Mouse (Mus musculus): ENCODE measurements around the gene Gm1604a. TPM values are rescaled to one million over a fixed set of nuclear protein-coding genes. Genes with fewer than 3 reads are reported as not detected.
"Not testable (repeated sequence)": the region's sequence is repeated elsewhere in the genome, so short reads cannot be mapped to it uniquely, and the experiment has no call there.

Gm1604a gene
- total and polyA plus RNA-seq, 2 experiments from 2014 or later = not detected

DNA sequence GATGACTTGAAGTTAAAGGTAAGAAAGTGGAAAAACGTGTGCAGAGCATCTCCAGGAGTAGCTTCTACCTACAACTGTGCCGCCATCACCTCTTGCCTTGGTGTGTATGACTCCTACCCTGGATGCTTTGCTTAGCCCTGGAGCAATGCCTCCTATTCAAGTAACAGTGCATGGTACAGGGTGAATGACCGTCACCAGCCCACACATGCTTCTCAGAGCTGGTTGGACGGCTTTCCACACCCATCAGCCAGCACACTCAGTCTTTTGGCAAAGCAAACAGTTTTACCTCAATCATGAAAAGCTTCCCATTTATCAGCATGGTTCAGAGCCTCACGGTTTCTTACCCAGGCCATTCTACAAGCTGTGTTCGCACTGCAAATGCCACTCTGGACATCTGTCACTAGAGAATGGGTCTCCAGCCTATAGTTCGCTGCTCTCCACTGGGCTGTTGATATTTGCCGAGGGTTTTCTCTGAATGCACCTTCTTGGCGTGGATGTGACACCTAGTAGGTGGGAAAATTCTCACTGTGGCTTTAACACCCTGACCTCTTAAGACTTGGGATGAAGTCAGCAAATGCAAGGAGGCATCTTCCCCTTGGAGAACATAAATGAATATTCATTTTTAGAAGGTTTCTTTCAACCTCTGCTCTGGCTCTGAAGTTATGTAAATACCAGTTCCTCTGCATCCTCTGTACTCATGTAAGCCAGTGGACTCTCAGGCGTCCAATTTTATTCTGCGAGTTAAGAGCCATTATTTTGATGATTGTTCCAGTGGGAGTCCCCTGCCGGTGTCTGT lies 23.4 kb upstream of the Gm1604a start:
- H3K4me2 ChIP-seq (ENCODE audit: low read depth, low read length); H3K4me1 ChIP-seq (ENCODE audit: control insufficient read depth, insufficient read depth); H3K4me3 ChIP-seq (ENCODE audit: low read depth, low read length); H3K27me3 ChIP-seq (ENCODE audit: control insufficient read depth, insufficient read depth, low read length); H3K27ac ChIP-seq (ENCODE audit: low read depth); H3K36me3 ChIP-seq (replicated peaks; ENCODE audit: control insufficient read depth, insufficient read depth, low read length); H3K9me3 ChIP-seq (replicated peaks; ENCODE audit: control insufficient read depth, low read length); DNase-seq (ENCODE audit: low spot score); ATAC-seq (ENCODE audit: insufficient read depth, low read depth); H3K9ac ChIP-seq (replicated peaks; ENCODE audit: low read depth, low read length): not testable (repeated sequence)
- whole genome bisulfite sequencing = 75% methylated on average over 9 of the region's 12 CpGs

DNA sequence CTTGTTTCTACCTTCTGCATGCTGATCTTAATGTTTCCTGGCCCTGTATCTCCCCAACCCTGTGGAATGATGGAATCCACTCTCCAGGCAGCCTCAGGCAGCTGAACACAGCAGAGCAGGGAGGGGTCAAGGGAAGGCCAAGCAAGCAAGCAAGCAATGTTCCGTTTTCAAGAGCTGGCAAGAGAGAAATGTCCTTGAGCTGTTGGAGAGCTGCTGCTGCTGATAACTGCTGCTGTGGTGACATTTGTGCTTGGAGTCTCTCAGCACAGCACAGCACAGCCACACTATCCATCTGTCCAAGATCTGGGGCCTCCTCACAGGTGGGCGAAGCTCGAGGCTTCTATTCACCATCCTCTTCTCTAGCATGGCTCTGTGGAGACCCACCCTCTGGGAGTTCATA lies 22.0 kb upstream of the Gm1604a start:
- ATAC-seq (ENCODE audit: insufficient read depth, low read depth) = peak; percentile 89
- not testable (repeated sequence) for H3K4me3 ChIP-seq (ENCODE audit: low read depth, low read length); H3K9me3 ChIP-seq (replicated peaks; ENCODE audit: control insufficient read depth, low read length); H3K9ac ChIP-seq (replicated peaks; ENCODE audit: low read depth, low read length); H3K36me3 ChIP-seq (replicated peaks; ENCODE audit: control insufficient read depth, insufficient read depth, low read length); H3K27me3 ChIP-seq (ENCODE audit: control insufficient read depth, insufficient read depth, low read length); H3K4me2 ChIP-seq (ENCODE audit: low read depth, low read length); DNase-seq (ENCODE audit: low spot score); H3K27ac ChIP-seq (ENCODE audit: low read depth); H3K4me1 ChIP-seq (ENCODE audit: control insufficient read depth, insufficient read depth)
- WGBS = no CpG with 5 or more reads among the region's 3 CpGs

DNA sequence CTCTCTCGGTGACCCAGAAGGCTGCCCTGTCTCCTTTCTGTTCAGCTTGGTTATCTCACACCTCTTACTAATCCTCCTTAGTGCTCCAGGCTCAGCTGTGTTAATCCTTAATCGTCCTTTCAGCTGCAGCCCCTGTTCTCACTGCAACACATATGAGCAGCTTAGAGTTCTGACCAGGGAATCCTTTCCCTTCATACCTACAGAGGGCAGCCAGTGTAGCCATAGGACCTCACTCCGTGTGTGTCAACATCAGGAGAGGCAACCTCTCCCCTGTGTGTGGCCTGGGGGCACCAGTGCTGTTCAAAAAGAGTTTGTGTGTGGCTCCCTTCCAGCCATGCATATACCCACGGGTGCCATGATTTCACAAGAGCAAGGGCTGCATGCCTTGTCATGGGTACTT lies 19.7 kb upstream of the Gm1604a start:
- H3K27me3 ChIP-seq (ENCODE audit: control insufficient read depth, insufficient read depth, low read length); DNase-seq (ENCODE audit: low spot score); H3K4me1 ChIP-seq (ENCODE audit: control insufficient read depth, insufficient read depth); H3K4me3 ChIP-seq (ENCODE audit: low read depth, low read length); H3K4me2 ChIP-seq (ENCODE audit: low read depth, low read length); H3K9ac ChIP-seq (replicated peaks; ENCODE audit: low read depth, low read length); H3K9me3 ChIP-seq (replicated peaks; ENCODE audit: control insufficient read depth, low read length); H3K36me3 ChIP-seq (replicated peaks; ENCODE audit: control insufficient read depth, insufficient read depth, low read length); ATAC-seq (ENCODE audit: insufficient read depth, low read depth); H3K27ac ChIP-seq (ENCODE audit: low read depth): not testable (repeated sequence)
- WGBS = 46% methylated on average over 3 of the region's 4 CpGs

DNA sequence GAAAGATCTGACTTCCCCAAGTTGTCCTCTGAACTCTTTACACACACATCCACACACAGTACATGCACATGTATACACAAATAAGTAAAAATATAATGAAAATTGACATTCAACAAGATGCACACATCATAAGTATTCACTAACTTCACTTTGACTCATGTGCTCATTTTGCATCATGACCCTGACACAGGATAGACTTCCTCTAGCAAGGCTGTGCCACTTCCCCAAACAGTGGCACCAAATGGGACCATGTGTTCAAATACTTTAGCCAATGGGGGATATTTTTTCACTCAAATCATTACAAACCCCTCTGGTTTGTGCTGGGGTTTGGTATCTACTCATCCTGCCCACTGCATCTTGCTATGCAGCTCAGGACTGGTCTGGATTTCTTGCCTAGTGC lies 16.5 kb upstream of the Gm1604a start:
- H3K36me3 ChIP-seq (replicated peaks; ENCODE audit: control insufficient read depth, insufficient read depth, low read length); ATAC-seq (ENCODE audit: insufficient read depth, low read depth); H3K9me3 ChIP-seq (replicated peaks; ENCODE audit: control insufficient read depth, low read length); DNase-seq (ENCODE audit: low spot score); H3K27ac ChIP-seq (ENCODE audit: low read depth); H3K27me3 ChIP-seq (ENCODE audit: control insufficient read depth, insufficient read depth, low read length); H3K9ac ChIP-seq (replicated peaks; ENCODE audit: low read depth, low read length); H3K4me1 ChIP-seq (ENCODE audit: control insufficient read depth, insufficient read depth); H3K4me3 ChIP-seq (ENCODE audit: low read depth, low read length); H3K4me2 ChIP-seq (ENCODE audit: low read depth, low read length): not testable (repeated sequence)

DNA sequence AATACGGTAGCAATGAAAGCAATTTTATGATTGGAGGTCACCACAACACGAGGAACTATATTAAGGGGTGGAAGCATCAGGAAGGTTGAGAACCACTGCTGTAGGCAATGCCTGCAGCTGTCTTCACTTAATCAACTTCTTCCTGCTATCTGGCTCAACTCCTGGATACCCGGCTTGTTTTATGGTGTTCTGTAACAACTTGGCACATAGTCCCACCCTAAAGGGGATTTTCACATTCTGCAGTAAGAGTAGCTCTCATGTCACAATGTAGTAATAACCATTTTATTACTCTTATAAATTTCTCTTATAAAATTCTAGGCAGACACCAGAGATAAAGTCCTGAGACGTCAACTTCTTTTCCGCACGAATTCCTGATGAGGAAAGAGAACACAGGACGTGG lies 15.9 kb upstream of the Gm1604a start:
- not testable (repeated sequence) for H3K9me3 ChIP-seq (replicated peaks; ENCODE audit: control insufficient read depth, low read length); ATAC-seq (ENCODE audit: insufficient read depth, low read depth); H3K27ac ChIP-seq (ENCODE audit: low read depth); H3K4me1 ChIP-seq (ENCODE audit: control insufficient read depth, insufficient read depth); DNase-seq (ENCODE audit: low spot score); H3K4me3 ChIP-seq (ENCODE audit: low read depth, low read length); H3K4me2 ChIP-seq (ENCODE audit: low read depth, low read length); H3K36me3 ChIP-seq (replicated peaks; ENCODE audit: control insufficient read depth, insufficient read depth, low read length); H3K27me3 ChIP-seq (ENCODE audit: control insufficient read depth, insufficient read depth, low read length); H3K9ac ChIP-seq (replicated peaks; ENCODE audit: low read depth, low read length)
- no CpG with 5 or more reads among the region's 7 CpGs for WGBS

DNA sequence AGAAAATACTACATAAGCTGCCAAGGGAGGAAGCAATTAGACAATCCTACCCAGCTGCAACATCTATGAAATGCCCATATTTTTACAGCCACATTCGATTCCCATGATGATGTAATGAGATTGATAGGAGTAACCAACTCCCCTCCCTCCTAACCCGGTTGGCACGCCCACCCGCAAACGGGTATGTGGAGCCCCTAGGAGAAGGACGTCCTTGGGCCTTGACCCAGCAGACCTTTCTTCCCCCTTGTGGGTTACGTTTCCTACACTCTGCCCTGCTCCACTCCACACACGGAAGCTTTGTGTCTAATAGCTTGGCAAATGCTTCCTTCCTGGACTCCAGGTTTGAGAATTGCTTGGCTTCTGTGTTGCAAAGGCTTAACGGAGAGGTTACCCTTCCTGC lies 15.5 kb upstream of the Gm1604a start:
- H3K27me3 ChIP-seq (ENCODE audit: control insufficient read depth, insufficient read depth, low read length); H3K4me3 ChIP-seq (ENCODE audit: low read depth, low read length); H3K4me1 ChIP-seq (ENCODE audit: control insufficient read depth, insufficient read depth); H3K4me2 ChIP-seq (ENCODE audit: low read depth, low read length); H3K9me3 ChIP-seq (replicated peaks; ENCODE audit: control insufficient read depth, low read length); H3K9ac ChIP-seq (replicated peaks; ENCODE audit: low read depth, low read length); H3K36me3 ChIP-seq (replicated peaks; ENCODE audit: control insufficient read depth, insufficient read depth, low read length); ATAC-seq (ENCODE audit: insufficient read depth, low read depth); H3K27ac ChIP-seq (ENCODE audit: low read depth); DNase-seq (ENCODE audit: low spot score): not testable (repeated sequence)
- 77% methylated on average over 4 of the region's 9 CpGs for WGBS

DNA sequence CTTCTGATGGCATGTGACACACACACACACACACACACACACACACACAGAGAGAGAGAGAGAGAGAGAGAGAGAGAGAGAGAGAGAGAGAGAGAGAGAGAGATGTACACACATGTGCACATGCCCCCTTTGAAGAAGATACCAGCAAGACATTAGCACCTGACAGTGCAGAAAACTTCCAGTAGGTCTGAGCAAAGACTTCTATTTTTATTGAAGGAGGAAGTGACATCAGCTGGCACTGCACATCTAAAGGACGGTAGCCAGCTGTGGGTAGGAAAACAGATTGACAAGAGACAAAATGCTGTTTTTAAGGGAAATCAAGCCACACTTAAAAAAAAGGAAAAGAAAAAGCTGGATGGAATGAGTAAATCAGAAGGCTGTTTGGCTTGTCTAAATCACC lies 11.2 kb upstream of the Gm1604a start:
- H3K9me3 ChIP-seq (replicated peaks; ENCODE audit: control insufficient read depth, low read length); H3K36me3 ChIP-seq (replicated peaks; ENCODE audit: control insufficient read depth, insufficient read depth, low read length); H3K4me3 ChIP-seq (ENCODE audit: low read depth, low read length); H3K9ac ChIP-seq (replicated peaks; ENCODE audit: low read depth, low read length); DNase-seq (ENCODE audit: low spot score); H3K4me2 ChIP-seq (ENCODE audit: low read depth, low read length); H3K27me3 ChIP-seq (ENCODE audit: control insufficient read depth, insufficient read depth, low read length); H3K27ac ChIP-seq (ENCODE audit: low read depth); ATAC-seq (ENCODE audit: insufficient read depth, low read depth); H3K4me1 ChIP-seq (ENCODE audit: control insufficient read depth, insufficient read depth): not testable (repeated sequence)
- no CpG with 5 or more reads among the region's 1 CpGs for WGBS

DNA sequence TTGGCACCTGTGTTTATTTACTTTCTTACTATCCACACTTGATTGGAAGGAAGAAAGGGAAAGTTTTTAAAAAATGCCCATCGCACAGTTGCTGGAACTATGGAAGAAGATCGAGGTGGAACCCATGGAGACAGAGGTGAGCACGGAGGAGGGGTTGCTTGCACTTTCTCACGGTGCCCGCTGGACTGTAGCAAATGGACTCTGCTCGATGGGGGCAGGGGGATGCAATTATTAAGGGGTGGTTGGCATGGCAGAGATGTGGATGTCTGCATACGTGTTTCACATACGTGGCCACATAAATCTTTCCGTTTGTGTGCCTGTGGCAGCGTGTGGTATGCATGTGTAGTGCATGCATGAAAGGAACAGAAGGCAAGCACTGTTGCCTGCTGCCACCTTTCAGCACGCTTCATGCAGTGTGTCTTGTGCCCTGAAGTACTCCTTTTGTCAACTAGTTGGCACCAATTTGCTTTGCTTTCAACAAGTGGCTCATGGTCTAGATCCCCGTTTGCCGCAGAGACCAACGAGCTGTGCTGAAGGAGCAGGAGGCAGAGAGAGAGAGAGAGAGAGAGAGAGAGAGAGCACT lies 487 bp downstream of the Gm1604a start:
- not testable (repeated sequence) for H3K4me1 ChIP-seq (ENCODE audit: control insufficient read depth, insufficient read depth); DNase-seq (ENCODE audit: low spot score); H3K4me2 ChIP-seq (ENCODE audit: low read depth, low read length); H3K4me3 ChIP-seq (ENCODE audit: low read depth, low read length); H3K9ac ChIP-seq (replicated peaks; ENCODE audit: low read depth, low read length); H3K36me3 ChIP-seq (replicated peaks; ENCODE audit: control insufficient read depth, insufficient read depth, low read length); H3K9me3 ChIP-seq (replicated peaks; ENCODE audit: control insufficient read depth, low read length); H3K27ac ChIP-seq (ENCODE audit: low read depth); H3K27me3 ChIP-seq (ENCODE audit: control insufficient read depth, insufficient read depth, low read length)
- peak; percentile 88 for ATAC-seq (ENCODE audit: insufficient read depth, low read depth)
- 36% methylated on average over 3 of the region's 14 CpGs for WGBS

DNA sequence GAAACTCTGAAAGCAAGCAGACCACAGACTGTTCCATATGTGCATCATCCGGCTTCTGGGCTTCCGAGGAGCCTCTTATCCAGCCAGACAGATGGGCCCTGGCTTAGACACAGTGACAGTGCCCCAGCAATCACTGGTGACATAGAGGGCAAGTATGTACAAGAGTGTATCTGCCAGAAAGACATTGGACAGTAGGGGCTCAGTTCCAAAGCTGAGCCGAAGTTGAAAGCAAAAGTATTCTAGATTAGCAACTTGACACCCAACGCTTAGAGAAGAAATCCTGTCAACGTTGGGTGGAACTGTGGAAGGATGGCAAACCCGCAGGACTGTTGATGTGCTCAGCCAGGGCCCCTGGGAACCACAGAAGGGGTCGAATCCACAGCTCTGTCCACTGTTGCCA lies 4.8 kb downstream of the Gm1604a start:
- not testable (repeated sequence) for H3K4me2 ChIP-seq (ENCODE audit: low read depth, low read length); H3K27ac ChIP-seq (ENCODE audit: low read depth); H3K27me3 ChIP-seq (ENCODE audit: control insufficient read depth, insufficient read depth, low read length); H3K4me1 ChIP-seq (ENCODE audit: control insufficient read depth, insufficient read depth); H3K9ac ChIP-seq (replicated peaks; ENCODE audit: low read depth, low read length); H3K36me3 ChIP-seq (replicated peaks; ENCODE audit: control insufficient read depth, insufficient read depth, low read length); H3K4me3 ChIP-seq (ENCODE audit: low read depth, low read length); DNase-seq (ENCODE audit: low spot score); ATAC-seq (ENCODE audit: insufficient read depth, low read depth); H3K9me3 ChIP-seq (replicated peaks; ENCODE audit: control insufficient read depth, low read length)
- WGBS = 31% methylated on average over 5 of the region's 7 CpGs
